Mouse (Mus musculus) retina, adult 2 months (tissue): ENCODE data around the gene Fcer1a.
"Not testable (repeated sequence)": the region's sequence is repeated elsewhere in the genome, so short reads cannot be mapped to it uniquely, and the experiment has no call there.

Source experiments
- DNase-seq: peaks from one replicate; pipeline ENCODE4 v3.0.0-alpha.2; 2012; ENCODE audit warnings: low read depth, low spot score

The Fcer1a gene

GRCm38 (mm10) chr1:173227081-173227480 lies at the start of gene Fcer1a:
TSS of gene Fcer1a (minus strand) at chr1:173227214.
- DNase-seq = no peak

DNA sequence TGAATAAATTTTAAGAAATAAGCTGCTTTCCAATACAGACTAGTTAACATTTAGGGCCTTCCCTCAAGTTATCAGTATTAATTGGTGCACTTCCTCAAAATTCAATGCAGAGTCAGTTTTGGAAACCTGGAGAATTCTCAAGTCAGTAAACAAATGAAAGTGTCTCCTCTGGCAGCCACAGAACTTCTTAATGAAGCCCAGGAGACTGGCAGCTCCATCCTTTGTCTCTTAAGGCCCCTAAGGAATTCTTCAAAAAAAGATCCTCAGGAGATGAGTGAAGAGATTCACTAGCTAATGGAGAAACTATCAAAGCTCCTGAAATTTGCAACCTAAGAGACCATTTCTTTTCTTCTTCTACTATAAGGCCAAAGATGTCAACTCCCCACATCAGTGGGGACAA lies 38.7 kb upstream of the Fcer1a start, which contains the start of gene Olfr418:
Gene Olfr418, plus strand, starts transcription at position 301 of the 400 bp plus-strand sequence.
- no peak for DNase-seq

DNA sequence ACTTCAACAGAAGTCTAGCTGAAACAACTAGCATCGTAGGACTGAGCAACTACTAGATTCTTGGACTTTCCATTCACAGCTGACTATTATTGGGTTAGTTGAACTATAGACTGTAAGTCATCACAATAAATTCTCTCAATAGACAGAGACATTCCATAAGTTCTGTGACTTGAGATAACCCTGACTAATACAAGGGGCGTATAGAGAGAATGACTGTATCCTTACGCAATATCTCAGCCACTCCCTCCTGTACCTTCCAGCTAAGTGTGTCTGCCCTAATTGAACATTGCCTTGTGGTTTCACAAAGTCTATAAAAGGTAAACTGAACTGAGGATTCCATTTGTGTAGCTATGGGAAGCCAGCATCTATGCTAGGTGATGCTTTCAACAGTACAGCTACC lies 22.9 kb upstream of the Fcer1a start:
- DNase-seq = no peak

- DNase-seq = not testable (repeated sequence)
These were observed 10.0 kb upstream of the Fcer1a start for GRCm38 (mm10) chr1:173237004-173237403.

DNA sequence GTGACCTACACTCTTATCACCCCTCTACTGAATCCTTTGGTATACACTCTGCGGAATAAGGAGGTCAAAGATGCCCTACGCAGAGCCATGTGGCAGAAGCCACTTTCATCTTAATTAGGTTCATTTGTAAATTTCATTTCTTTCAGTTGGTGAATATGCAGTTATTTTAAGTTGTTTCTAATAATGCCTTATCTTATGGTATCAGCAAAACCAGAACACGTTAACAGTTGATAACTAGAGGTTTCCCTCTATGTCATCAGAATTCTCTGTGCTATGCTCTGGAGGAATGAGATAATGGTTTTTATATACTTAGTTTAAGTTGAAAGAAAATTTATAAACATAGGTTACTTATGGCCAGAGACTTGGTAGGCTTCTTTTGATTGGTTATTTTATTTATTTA lies 10.5 kb downstream of the Fcer1a start:
- DNase-seq = no peak

DNA sequence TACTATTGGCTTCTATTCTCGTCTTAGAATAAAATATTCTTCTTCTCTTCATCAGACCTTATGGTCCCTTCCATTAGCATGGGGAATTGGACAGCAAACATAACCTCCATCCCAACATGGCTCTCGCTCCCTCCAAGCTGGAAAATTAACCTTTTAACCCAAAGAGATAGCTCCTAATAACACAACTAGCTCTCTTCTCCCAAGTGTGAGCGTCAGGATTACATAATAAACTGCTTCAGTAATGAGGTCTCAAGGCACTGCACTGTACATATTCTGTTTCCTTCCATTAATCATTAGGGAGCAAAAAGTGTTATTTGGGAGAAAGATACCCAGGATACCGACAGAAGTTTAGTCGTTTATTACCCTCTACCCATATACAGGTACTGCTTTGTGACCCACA lies 14.9 kb downstream of the Fcer1a start, which contains the start of gene Olfr1404:
Gene Olfr1404, plus strand, starts transcription at position 301 of the 400 bp plus-strand sequence.
- no peak for DNase-seq

GRCm38 (mm10) chr1:173197508-173197907 lies 29.5 kb downstream of the Fcer1a start, which contains the start of gene Olfr218:
TSS of gene Olfr218 (plus strand) at chr1:173197808.
- no peak for DNase-seq

- no peak for DNase-seq
These were observed 30.7 kb downstream of the Fcer1a start for GRCm38 (mm10) chr1:173196359-173196758.

GRCm38 (mm10) chr1:173192059-173192458 lies 35.0 kb downstream of the Fcer1a start:
- DNase-seq = no peak

DNA sequence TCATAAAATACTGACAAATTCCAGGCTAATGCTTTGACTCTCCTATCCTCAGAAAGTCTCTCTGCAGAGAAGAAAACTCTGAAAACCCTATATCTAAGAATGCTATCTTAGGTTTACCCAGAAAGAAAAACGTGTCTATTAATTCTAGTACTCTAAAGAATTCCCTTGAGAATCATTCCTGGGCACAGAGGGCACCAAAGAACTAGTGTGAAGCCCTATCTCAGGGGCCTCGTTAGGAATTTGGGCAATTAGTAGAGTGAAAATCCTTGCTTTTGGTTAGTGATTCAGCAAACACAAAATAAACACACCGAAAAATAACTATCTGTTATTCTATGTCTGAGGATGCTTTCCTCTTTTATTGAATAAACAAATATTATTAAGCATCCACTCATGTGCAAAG lies 36.5 kb downstream of the Fcer1a start, which contains the start of gene Olfr1406:
Gene Olfr1406, minus strand, starts transcription at position 101 of the 400 bp plus-strand sequence.
- DNase-seq = no peak

- DNase-seq = no peak
These were observed 52.7 kb downstream of the Fcer1a start for GRCm38 (mm10) chr1:173174154-173174842.
